Mouse (Mus musculus) liver, embryonic 11.5 days (tissue): ENCODE measurements around the gene Zmynd11. TPM values are rescaled to one million over a fixed set of nuclear protein-coding genes. Genes with fewer than 3 reads are reported as not detected.
"Not testable (repeated sequence)": the region's sequence is repeated elsewhere in the genome, so short reads cannot be mapped to it uniquely, and the experiment has no call there.

Experiments used
- ATAC-seq: fragments of 200-750 bp; cut with Nextera tagmentation; replicated peaks from 2 replicates; pipeline ENCODE4 v1.8.0; 2017; ENCODE audit warnings: moderate number of reproducible peaks, mild to moderate bottlenecking, moderate TSS enrichment, moderate library complexity; ENCODE audit not compliant: low FRiP score
- DNase-seq: peaks from one replicate; pipeline ENCODE4 v3.0.0-alpha.2; 2017; ENCODE audit warnings: low spot score
- H3K27ac ChIP-seq: fragments of 300-500 bp; sonication (generic); 2 replicates; pipeline ENCODE4 v1.5.1; 2014; ENCODE audit warnings: mild to moderate bottlenecking, low read depth, low read length, control low read depth
- H3K27me3 ChIP-seq: fragments of 300-500 bp; sonication (generic); replicated peaks from 2 replicates; pipeline ENCODE4 v1.6.1; 2014; ENCODE audit warnings: low read length, mixed read lengths; ENCODE audit not compliant: control insufficient read depth, insufficient read depth
- H3K36me3 ChIP-seq: fragments of 300-500 bp; sonication (generic); 2 replicates; pipeline ENCODE4 v1.6.1; 2014; ENCODE audit warnings: mild to moderate bottlenecking, low read length, moderate library complexity, mixed read lengths; ENCODE audit not compliant: control insufficient read depth, insufficient read depth
- H3K4me1 ChIP-seq: fragments of 300-500 bp; sonication (generic); replicated peaks from 2 replicates; pipeline ENCODE4 v1.6.1; 2014; ENCODE audit warnings: low read length, mixed read lengths; ENCODE audit not compliant: control insufficient read depth, insufficient read depth
- H3K4me2 ChIP-seq: fragments of 300-500 bp; sonication (generic); 2 replicates; pipeline ENCODE4 v1.6.1; 2014; ENCODE audit warnings: mild to moderate bottlenecking, control low read depth, moderate library complexity
- H3K4me3 ChIP-seq: fragments of 300-500 bp; sonication (generic); 2 replicates; pipeline ENCODE4 v1.5.1; 2014; ENCODE audit warnings: low read depth, low read length, control low read depth
- H3K9ac ChIP-seq: fragments of 300-500 bp; sonication (generic); 2 replicates; pipeline ENCODE4 v1.6.1; 2014; ENCODE audit warnings: low read depth, low read length, control low read depth
- H3K9me3 ChIP-seq: fragments of 300-500 bp; sonication (generic); 2 replicates; pipeline ENCODE4 v1.6.1; 2016; ENCODE audit warnings: low read length, inconsistent platforms, mixed read lengths; ENCODE audit not compliant: control insufficient read depth
- WGBS: fragments of 180-500 bp; shearing (Covaris S2); extraction: QIAGEN DNeasy Blood & Tissue Kit; methylation state at CpG from one replicate; pipeline ENCODE4 v1.1.7; 2014; 5-methylcytosine and 5-hydroxymethylcytosine counted together
- polyA plus RNA-seq: library from polyadenylated mRNA; unstranded; fragments of >200 nt; fragmentation: Nextera tagmentation; extraction: Ambion mirVana; gene quantifications from 2 replicates; pipeline ENCODE4 v1.2.1, GENCODE M21; 2014

Zmynd11 gene
- polyA plus RNA-seq, 1 experiment from 2014 or later: 66.0 TPM

DNA sequence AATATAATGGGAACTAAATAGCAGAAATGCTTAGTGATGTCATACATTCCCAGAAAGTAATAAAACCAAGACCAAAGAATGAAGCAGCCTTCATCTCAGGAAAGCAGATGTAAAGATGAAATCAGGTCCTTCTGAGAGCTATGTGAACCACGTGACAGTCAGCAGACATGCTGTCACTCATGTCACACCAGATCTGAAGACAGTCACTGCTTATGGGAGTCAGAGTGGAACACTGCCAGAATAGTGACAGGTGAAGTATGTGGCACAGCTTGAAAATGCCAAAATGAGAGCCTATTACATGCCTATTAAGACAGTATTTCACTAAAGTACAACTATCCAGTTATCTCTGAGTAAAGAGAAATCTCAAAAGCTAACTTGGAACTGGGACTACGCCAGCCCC, 26.9 kb downstream of the Zmynd11 start:
- 67% methylated on average over 2 of the region's 2 CpGs for WGBS
- DNase-seq (no peak), ATAC-seq (no peak)
- Histone ChIP-seq H3K4me2 (no peak overlapping the region), H3K4me1 (peaks cover 4% of the 10 kb centered on the region; the same call in 1 of the 2 replicates), H3K27me3 (no peaks in the 10 kb centered on the region), H3K4me3 (no peak overlapping the region), H3K9ac (no peak overlapping the region), H3K36me3 (no peaks in the 10 kb centered on the region), H3K9me3 (no peaks in the 10 kb centered on the region), H3K27ac (no peak overlapping the region)

DNA sequence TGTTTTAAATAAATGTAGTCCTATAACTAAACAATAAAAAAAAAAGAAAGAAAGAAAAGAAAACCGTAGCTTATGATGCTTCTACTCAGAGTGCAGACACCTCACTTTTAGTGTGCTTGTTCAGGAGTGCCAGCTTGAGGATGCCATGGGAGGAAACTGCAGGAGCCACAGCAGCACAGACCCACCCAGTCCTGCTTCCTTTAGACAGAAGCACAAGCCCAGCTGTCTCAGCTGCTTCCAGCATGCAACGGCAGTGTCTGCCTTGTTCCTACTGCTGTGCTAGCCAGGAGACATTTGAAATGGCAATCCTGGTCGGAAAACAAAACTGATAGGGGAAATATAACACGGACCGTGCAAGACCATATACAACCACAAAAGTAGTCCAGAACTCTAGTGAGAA, 28.1 kb downstream of the Zmynd11 start:
- Histone ChIP-seq H3K4me3 (no peak overlapping the region), H3K27ac (no peak overlapping the region), H3K36me3 (no peaks in the 10 kb centered on the region), H3K9me3 (no peaks in the 10 kb centered on the region), H3K9ac (no peak overlapping the region), H3K27me3 (no peaks in the 10 kb centered on the region), H3K4me2 (no peak overlapping the region), H3K4me1 (peaks cover 4% of the 10 kb centered on the region; the same call in 1 of the 2 replicates)
- WGBS: 79% methylated on average over 5 of the region's 5 CpGs
- no peak for ATAC-seq
- no peak for DNase-seq

DNA sequence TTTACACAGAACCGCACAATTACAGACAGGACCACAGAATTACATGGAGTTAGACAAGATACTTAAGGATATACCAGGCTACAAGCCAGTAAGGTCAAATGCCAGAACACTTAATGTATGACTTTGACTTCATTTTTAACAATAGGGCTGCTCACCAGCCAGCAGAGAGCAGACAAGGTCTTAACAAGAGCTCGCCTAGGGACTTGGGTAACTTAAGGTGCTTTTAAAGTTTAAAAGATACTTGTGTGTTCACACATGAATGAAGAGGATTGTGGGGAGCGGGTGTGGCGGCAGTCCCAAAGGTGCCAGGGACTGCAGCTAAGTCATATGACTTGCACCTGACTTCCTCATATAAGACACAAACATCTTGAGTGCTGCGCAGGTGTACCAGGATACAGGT, 32.9 kb downstream of the Zmynd11 start:
- not testable (repeated sequence) for H3K27ac ChIP-seq, H3K4me1 ChIP-seq, H3K9me3 ChIP-seq, H3K9ac ChIP-seq, H3K4me3 ChIP-seq, ATAC-seq, H3K27me3 ChIP-seq, H3K36me3 ChIP-seq, DNase-seq, H3K4me2 ChIP-seq
- 89% methylated on average over 4 of the region's 5 CpGs for whole genome bisulfite sequencing

DNA sequence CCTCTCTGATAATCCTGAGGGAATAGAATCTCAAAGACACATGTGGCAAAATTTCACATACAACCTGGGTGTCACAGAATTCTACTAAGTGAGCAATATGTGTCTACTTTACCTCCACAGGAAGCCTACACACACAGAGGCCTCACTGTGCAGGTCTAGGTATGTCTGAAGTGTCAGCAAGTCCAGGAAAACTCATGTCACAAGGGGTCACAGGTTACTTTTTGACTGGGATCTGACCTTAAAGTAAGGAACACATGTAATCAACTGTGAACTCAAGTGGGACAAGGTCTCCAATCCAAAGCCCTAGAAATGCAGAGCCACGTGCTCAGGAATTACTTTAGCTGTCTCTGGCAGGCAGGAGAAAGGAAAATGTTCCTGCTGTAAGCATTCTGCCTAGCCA, 36.1 kb downstream of the Zmynd11 start:
- no peaks in the 10 kb centered on the region for H3K9me3 ChIP-seq
- no peak overlapping the region for H3K4me3 ChIP-seq
- no peak for ATAC-seq
- no peak for DNase-seq
- WGBS: 81% methylated on average over 1 of the region's 1 CpGs
- no peak overlapping the region for H3K9ac ChIP-seq
- H3K36me3 ChIP-seq: peaks cover 2% of the 10 kb centered on the region; the same call in 1 of the 2 replicates
- H3K27me3 ChIP-seq: no peaks in the 10 kb centered on the region
- no peaks in the 10 kb centered on the region for H3K4me1 ChIP-seq
- no peak overlapping the region for H3K27ac ChIP-seq
- H3K4me2 ChIP-seq: no peak overlapping the region

DNA sequence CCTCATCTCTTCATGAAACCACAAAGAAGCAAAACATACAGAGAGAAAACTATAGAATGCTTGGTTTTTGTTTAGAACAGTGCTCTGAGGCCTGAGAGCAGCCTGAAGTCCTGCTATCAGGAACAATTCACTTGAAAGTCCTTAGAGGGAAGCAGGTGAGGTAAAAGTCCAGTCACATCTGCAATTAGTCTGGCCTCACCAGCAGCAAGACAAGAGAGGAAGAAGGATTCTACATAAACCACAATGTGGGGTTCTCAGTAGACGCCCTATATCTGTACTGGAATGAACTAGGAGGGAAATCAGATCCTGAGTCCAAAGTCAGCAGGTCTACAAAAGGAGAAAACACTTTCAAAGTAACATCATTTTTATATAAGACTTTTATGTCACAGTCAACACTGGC, 49.9 kb downstream of the Zmynd11 start:
- Histone ChIP-seq H3K27me3 (no peaks in the 10 kb centered on the region), H3K4me2 (no peak overlapping the region), H3K36me3 (peaks cover 4% of the 10 kb centered on the region), H3K27ac (no peak overlapping the region), H3K9me3 (no peaks in the 10 kb centered on the region), H3K4me1 (no peaks in the 10 kb centered on the region), H3K4me3 (no peak overlapping the region), H3K9ac (no peak overlapping the region)
- DNase-seq: no peak
- no peak for ATAC-seq
- 86% methylated on average over 1 of the region's 1 CpGs for WGBS

DNA sequence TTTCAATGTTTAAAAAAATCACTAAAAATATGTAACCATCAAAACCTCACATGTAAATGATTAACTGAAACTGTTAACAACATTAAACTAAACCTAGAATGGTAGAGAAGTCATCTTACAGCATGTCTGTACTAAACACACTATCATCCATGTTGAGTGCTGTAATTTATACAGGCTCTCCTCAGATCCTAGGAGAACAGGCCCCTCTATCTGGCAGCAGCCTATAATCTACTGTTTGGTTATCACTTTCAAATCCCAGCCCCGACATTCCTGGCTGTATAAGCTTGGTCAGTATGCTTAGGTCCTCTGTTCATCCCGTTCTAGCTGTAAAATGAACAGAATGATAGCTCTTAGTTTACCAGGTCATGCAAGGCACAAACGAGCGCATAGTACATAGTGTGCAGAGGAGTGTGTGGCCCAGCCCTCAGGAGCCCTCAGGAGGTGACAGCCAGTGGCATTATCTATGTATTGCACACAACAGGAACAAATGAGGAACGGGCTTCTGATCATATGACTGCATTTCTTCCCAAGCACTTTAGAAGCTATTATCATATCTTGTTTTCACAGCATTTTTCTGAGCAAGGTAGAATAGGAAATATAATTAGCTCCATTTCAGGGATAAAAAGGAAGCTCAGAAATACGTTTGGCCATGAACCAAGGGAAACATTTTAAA, 51.5 kb downstream of the Zmynd11 start:
- Histone ChIP-seq H3K27me3 (no peaks in the 10 kb centered on the region), H3K27ac (0 out of 2 replicates have a peak overlapping the region, but pooled peaks have one; percentile 28), H3K9me3 (no peaks in the 10 kb centered on the region), H3K4me1 (no peaks in the 10 kb centered on the region), H3K9ac (no peak overlapping the region), H3K4me3 (no peak overlapping the region), H3K4me2 (peak overlapping the region; percentile 36), H3K36me3 (no peaks in the 10 kb centered on the region)
- 50% methylated on average over 6 of the region's 6 CpGs for WGBS
- no peak for DNase-seq
- peak; percentile 99 for ATAC-seq

DNA sequence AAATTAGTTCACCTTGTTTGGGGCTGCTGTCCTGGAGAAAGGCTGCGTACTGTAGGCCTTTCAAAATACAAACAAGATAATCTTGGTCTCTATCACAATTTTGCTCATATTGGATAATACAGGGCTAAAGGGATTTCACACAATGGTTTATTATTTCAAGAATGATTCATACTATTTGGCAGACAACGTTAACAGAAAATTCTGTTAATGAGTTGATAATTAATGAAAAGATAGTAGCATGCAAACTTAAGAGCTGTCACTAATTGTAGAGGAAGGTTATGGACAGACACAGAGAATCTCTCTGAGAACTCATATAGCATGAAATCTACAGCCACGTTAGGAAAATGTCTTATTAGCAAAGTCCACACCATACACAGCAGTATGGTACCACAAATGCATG, 52.2 kb downstream of the Zmynd11 start:
- H3K27ac ChIP-seq: no peak overlapping the region
- no peak overlapping the region for H3K4me2 ChIP-seq
- 94% methylated on average over 3 of the region's 3 CpGs for WGBS
- no peaks in the 10 kb centered on the region for H3K27me3 ChIP-seq
- no peak for ATAC-seq
- no peak overlapping the region for H3K4me3 ChIP-seq
- no peaks in the 10 kb centered on the region for H3K4me1 ChIP-seq
- no peak for DNase-seq
- no peaks in the 10 kb centered on the region for H3K9me3 ChIP-seq
- H3K36me3 ChIP-seq: no peaks in the 10 kb centered on the region
- H3K9ac ChIP-seq: no peak overlapping the region

DNA sequence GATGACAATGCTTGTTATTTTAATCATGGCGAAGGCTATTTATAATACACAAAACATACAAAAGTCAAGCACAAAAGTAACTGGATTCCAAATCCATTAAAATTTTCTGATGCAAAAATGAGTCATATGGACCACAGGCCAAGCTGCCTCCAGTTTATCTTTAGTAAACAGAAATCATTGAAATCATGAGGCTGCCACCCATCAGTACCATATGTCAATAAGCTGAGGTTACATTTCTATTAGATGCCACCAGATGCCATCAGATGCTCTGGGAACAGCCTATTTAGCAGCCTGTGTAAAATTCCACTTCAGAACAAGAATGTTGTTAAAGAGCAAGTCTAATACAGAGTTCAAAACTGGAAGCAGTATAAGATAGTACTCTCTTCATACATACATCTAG, 52.7 kb downstream of the Zmynd11 start:
- Histone ChIP-seq H3K4me3 (no peak overlapping the region), H3K9me3 (no peaks in the 10 kb centered on the region), H3K36me3 (no peaks in the 10 kb centered on the region), H3K27ac (no peak overlapping the region), H3K4me2 (no peak overlapping the region), H3K4me1 (no peaks in the 10 kb centered on the region), H3K27me3 (no peaks in the 10 kb centered on the region), H3K9ac (no peak overlapping the region)
- WGBS: 95% methylated on average over 1 of the region's 1 CpGs
- DNase-seq (no peak), ATAC-seq (no peak)

DNA sequence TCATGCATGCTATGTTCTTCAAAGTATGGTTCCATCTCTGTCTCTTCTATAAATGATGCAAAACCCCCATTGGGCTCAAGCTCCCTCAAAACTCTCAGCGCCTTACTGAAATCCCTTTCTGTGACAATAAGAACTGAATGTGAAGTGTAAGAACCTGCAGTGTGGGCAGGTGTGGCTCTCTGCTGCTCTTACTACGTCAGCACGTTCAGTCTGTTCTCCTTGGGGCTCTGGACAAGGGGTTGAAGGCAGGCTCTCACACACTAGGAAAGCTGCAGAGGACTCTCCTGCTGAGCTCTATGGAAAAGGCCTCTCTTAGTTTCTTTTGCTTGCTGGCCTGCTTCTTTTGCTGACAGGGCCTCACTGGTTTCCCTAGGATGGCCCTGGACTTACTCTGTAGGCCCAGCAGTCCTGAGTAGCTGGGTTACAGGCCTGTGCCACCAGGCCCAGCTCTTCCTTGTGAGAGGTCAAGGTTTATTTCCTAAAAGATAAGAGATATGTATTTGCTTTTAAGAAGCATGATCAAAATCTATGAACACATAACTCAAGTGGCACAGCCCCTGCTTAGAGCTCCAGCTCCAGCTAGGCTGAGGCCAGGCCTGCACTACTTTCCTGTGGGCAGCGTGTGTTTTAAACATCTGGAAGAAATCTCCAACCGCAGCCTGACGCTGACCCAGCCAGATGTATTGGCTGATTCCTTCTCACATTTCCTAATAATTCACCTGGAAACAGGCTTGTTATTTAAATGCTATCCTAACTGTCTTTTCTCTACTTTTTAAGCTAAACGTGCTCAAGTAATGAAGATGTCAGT, 56.5 kb downstream of the Zmynd11 start:
- Histone ChIP-seq H3K4me3 (no peak overlapping the region), H3K36me3 (peaks cover 2% of the 10 kb centered on the region; the same call in 1 of the 2 replicates), H3K9ac (no peak overlapping the region), H3K4me1 (no peaks in the 10 kb centered on the region), H3K9me3 (no peaks in the 10 kb centered on the region), H3K27ac (no peak overlapping the region), H3K4me2 (no peak overlapping the region), H3K27me3 (no peaks in the 10 kb centered on the region)
- no peak for DNase-seq
- ATAC-seq: no peak
- WGBS: 86% methylated on average over 7 of the region's 7 CpGs
